Mouse (Mus musculus): ENCODE data around the gene Bmper.

Gene Bmper

GRCm38 (mm10) chr9:23222841-23223548, at the start of gene Bmper:
Bmper (plus strand) TSS chr9:23223076.
- in situ Hi-C loops (cut with MboI; ENCODE audit: low sequenced_read_pairs): loop anchor here (25.0 kb wide), 1 partner anchor 511 kb away; no protein-coding TSS in a partner anchor

GRCm38 (mm10) chr9:23177476-23177875, 45.4 kb upstream of the Bmper start:
- in situ Hi-C loops (cut with MboI; ENCODE audit: low sequenced_read_pairs): no loop called here

- in situ Hi-C loops (cut with MboI; ENCODE audit: low sequenced_read_pairs): no loop called here
These were observed 35.7 kb upstream of the Bmper start for GRCm38 (mm10) chr9:23187181-23187580.

GRCm38 (mm10) chr9:23188136-23188535, 34.7 kb upstream of the Bmper start:
- in situ Hi-C loops (cut with MboI; ENCODE audit: low sequenced_read_pairs): no loop called here

GRCm38 (mm10) chr9:23190950-23191349, 31.9 kb upstream of the Bmper start:
- in situ Hi-C loops (cut with MboI; ENCODE audit: low sequenced_read_pairs): no loop called here

GRCm38 (mm10) chr9:23191431-23191830, 31.4 kb upstream of the Bmper start:
- in situ Hi-C loops (cut with MboI; ENCODE audit: low sequenced_read_pairs): no loop called here

GRCm38 (mm10) chr9:23192567-23193331, 30.1 kb upstream of the Bmper start:
- in situ Hi-C loops (cut with MboI; ENCODE audit: low sequenced_read_pairs): no loop called here

GRCm38 (mm10) chr9:23198996-23199395, 23.9 kb upstream of the Bmper start:
- in situ Hi-C loops (cut with MboI; ENCODE audit: low sequenced_read_pairs): no loop called here

- in situ Hi-C loops (cut with MboI; ENCODE audit: low sequenced_read_pairs): loop anchor here (25.0 kb wide), 1 partner anchor 488 kb away; no protein-coding TSS in a partner anchor
These were observed 23.0 kb upstream of the Bmper start for GRCm38 (mm10) chr9:23199841-23200240.

- in situ Hi-C loops (cut with MboI; ENCODE audit: low sequenced_read_pairs): loop anchor here (25.0 kb wide), 1 partner anchor 489 kb away; no protein-coding TSS in a partner anchor
These were observed 22.0 kb upstream of the Bmper start for GRCm38 (mm10) chr9:23200828-23201227.

GRCm38 (mm10) chr9:23202431-23202830, 20.4 kb upstream of the Bmper start:
- in situ Hi-C loops (cut with MboI; ENCODE audit: low sequenced_read_pairs): loop anchor here (25.0 kb wide), 1 partner anchor 490 kb away; no protein-coding TSS in a partner anchor

- in situ Hi-C loops (cut with MboI; ENCODE audit: low sequenced_read_pairs): loop anchor here (25.0 kb wide), 1 partner anchor 492 kb away; no protein-coding TSS in a partner anchor
These were observed 18.3 kb upstream of the Bmper start for GRCm38 (mm10) chr9:23204339-23205288.

GRCm38 (mm10) chr9:23205304-23205703, 17.6 kb upstream of the Bmper start:
- in situ Hi-C loops (cut with MboI; ENCODE audit: low sequenced_read_pairs): loop anchor here (25.0 kb wide), 1 partner anchor 493 kb away; no protein-coding TSS in a partner anchor

GRCm38 (mm10) chr9:23205757-23206156, 17.1 kb upstream of the Bmper start:
- in situ Hi-C loops (cut with MboI; ENCODE audit: low sequenced_read_pairs): loop anchor here (25.0 kb wide), 1 partner anchor 493 kb away; no protein-coding TSS in a partner anchor

- in situ Hi-C loops (cut with MboI; ENCODE audit: low sequenced_read_pairs): loop anchor here (25.0 kb wide), 1 partner anchor 494 kb away; no protein-coding TSS in a partner anchor
These were observed 16.7 kb upstream of the Bmper start for GRCm38 (mm10) chr9:23206181-23206580.

GRCm38 (mm10) chr9:23212303-23212702, 10.6 kb upstream of the Bmper start:
- in situ Hi-C loops (cut with MboI; ENCODE audit: low sequenced_read_pairs): loop anchor here (25.0 kb wide), 1 partner anchor 500 kb away; no protein-coding TSS in a partner anchor

- in situ Hi-C loops (cut with MboI; ENCODE audit: low sequenced_read_pairs): loop anchor here (25.0 kb wide), 1 partner anchor 507 kb away; no protein-coding TSS in a partner anchor
These were observed 3.1 kb upstream of the Bmper start for GRCm38 (mm10) chr9:23219754-23220153.

- in situ Hi-C loops (cut with MboI; ENCODE audit: low sequenced_read_pairs): loop anchor here (25.0 kb wide), 1 partner anchor 510 kb away; no protein-coding TSS in a partner anchor
These were observed 900 bp upstream of the Bmper start for GRCm38 (mm10) chr9:23221976-23222375.

- in situ Hi-C loops (cut with MboI; ENCODE audit: low sequenced_read_pairs): loop anchor here (25.0 kb wide), 1 partner anchor 510 kb away; no protein-coding TSS in a partner anchor
These were observed 410 bp upstream of the Bmper start for GRCm38 (mm10) chr9:23222492-23222840.

GRCm38 (mm10) chr9:23223549-23224077, 737 bp downstream of the Bmper start:
- in situ Hi-C loops (cut with MboI; ENCODE audit: low sequenced_read_pairs): loop anchor here (25.0 kb wide), 1 partner anchor 511 kb away; no protein-coding TSS in a partner anchor

Data from CH12F3 (cell line).